Mouse (Mus musculus) fat pad, adult 2 months (tissue): ENCODE data around the gene U2af1.
"Not testable (repeated sequence)": the region's sequence is repeated elsewhere in the genome, so short reads cannot be mapped to it uniquely, and the experiment has no call there.

Source experiments
- DNase-seq: peaks from one replicate; pipeline ENCODE4 v3.0.0-alpha.2; 2011; ENCODE audit warnings: low read depth, low spot score; ENCODE audit errors: extremely low read depth

U2af1 gene

GRCm38 (mm10) chr17:31627961-31628360, 30.7 kb downstream of the U2af1 start:
- DNase-seq, result no peak

- peak; percentile 92 for DNase-seq
Measured at GRCm38 (mm10) chr17:31623101-31623500, 35.6 kb downstream of the U2af1 start.

- DNase-seq, result no peak
Measured at GRCm38 (mm10) chr17:31613086-31613755, 45.5 kb downstream of the U2af1 start.

GRCm38 (mm10) chr17:31609895-31610294, 48.8 kb downstream of the U2af1 start:
- DNase-seq, result no peak

- not testable (repeated sequence) for DNase-seq
Measured at GRCm38 (mm10) chr17:31609173-31609572, 49.5 kb downstream of the U2af1 start.

- DNase-seq, result no peak
Measured at GRCm38 (mm10) chr17:31607256-31607951, 51.3 kb downstream of the U2af1 start.

GRCm38 (mm10) chr17:31606424-31606823, 52.3 kb downstream of the U2af1 start:
- no peak for DNase-seq

GRCm38 (mm10) chr17:31598593-31598992, 60.1 kb downstream of the U2af1 start:
- DNase-seq, result no peak

GRCm38 (mm10) chr17:31597957-31598356, 60.7 kb downstream of the U2af1 start:
- DNase-seq, result no peak
